Mouse (Mus musculus): Measurements from ENCODE around the gene Rangrf.
"Not testable (repeated sequence)": the region's sequence is repeated elsewhere in the genome, so short reads cannot be mapped to it uniquely, and the experiment has no call there.

The Rangrf gene

DNA sequence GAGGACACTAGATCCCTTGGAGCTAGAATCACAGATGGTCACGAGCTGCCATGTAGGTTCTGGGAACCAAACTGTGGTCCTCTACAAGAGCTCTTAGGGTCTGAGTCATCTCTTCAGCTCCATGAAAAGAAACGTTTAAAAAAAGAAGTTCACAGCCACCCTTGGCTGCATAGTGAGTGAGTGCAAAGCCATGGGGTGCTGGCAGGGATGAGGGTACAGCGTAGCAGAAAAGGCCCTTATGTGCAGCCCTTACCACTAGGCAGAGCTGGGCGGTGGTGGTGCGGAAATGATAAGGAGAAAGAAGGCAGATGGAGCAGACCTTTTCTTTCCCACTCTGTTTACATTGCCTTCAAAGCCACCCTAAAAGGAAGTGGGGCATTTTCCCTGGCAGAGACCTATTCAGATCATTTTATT is 4.3 kb upstream of the Rangrf start:
- in situ Hi-C loops (cut with MboI, MseI): no loop called here

DNA sequence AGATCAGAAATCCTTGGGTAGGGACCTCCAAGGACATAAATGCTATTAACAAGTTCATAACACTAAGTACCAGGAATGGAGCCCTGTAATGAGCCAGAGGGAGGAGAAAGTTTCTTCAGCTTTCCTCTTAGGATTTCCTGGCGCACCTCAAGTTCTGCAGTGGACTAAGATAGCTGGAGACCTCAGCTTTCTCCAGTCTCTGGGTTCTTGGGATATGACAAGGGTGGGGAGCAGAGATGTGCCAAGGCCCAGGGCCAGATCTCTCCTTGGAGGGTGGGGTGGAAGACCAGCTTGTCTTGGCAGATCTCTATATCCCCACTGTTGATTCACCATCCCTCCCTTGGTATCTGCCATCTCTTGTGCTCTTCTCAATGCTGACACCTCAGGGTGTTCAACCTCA is 616 bp upstream of the Rangrf start:
- in situ Hi-C loops (cut with MboI, MseI): no loop called here

DNA sequence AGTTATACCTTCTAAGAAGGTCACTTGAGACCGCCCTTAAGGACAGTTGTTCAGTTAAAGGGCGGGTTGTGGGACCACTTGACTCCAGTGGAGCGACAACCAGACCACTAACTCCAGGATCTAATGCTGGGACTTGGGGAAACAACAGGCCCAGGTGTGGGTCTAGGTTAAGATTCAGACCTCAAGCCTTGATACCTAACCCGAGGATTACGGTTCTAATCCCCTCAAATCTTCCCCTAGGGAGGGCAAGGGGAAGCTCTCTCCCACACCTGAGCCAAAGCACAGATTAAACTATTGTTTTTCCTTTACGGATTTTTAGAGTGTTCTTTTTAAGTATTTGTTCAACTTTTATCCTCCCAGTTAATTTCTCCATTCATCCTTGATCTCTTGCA is 930 bp downstream of the Rangrf start:
- in situ Hi-C loops (cut with MboI, MseI): no loop called here

DNA sequence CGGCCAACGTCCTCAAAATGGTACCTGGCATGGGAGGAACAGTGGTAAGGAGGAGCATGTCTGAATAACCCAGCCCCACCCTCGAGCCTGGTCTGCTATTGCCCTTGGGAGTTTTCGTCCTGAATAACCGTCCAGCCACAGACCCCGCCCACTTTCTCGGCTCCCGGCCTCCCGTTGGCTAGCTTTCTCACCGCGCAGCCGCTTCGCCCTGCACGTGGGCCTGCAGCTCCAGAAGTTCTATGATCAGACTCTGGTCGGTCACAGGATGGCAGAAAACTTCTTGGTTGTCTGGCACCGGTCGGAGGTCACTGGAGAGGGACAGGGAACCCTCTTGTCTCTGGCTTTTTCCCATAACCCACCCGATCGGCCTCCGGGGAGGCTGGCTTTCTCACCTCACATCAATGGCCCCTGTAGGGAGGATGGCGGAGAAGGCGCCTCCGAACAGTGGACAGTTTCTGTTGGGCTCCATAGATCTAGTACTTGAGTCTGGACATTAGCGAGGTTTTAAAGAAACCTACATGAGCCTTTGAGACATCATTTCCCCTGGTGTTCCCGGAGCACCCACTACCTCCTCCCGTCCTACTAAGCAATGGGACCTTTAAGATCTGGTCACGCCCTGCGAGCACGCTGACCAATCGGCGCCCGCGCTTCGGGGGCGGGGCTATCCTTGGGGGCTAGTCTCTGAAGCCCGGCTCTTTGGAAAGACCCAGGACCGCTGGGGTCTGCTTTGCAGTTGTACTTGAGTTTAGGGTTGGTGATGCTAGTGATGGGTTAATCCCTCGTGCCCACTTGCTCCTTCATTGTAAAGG is 1.5 kb downstream of the Rangrf start:
- in situ Hi-C loops (cut with MboI, MseI): not testable (repeated sequence)

DNA sequence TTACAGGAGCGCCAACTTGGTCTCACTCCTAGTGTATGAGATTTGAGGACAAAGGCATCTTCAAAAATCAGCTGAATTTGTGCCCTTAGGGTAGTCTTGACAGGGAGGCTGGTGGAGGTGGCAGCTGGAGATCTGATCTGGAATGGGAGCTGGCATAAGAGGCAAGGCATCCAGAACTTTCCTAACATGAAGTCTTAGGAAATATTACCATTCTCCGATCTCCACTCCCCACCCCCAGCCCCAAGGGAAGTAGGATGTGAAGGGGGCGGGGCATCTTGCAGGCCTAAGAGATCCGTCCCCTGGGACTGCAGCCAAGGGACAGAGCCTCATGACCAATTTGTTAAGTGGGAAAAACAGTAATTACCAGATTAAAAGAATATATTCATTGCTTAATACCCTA is 4.8 kb downstream of the Rangrf start:
- in situ Hi-C loops (cut with MboI, MseI): no loop called here

DNA sequence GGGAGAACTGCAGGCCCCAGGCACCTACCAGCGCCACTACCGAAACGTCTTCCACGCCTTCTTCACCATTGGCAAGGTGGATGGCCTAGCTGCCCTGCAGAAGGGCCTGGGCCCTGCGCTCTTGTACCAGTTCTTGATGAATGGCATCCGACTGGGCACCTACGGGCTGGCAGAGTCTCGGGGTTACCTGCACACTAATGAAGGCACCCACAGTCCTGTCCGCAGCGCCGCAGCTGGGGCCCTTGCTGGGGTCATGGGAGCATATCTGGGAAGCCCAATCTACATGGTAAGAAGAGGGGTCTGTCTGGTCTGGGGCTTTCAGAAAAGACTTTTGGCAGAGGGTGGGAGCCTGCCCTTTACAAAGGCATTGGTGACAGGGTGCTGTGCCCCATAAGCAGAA is 6.2 kb downstream of the Rangrf start:
- in situ Hi-C loops (cut with MboI, MseI): no loop called here

DNA sequence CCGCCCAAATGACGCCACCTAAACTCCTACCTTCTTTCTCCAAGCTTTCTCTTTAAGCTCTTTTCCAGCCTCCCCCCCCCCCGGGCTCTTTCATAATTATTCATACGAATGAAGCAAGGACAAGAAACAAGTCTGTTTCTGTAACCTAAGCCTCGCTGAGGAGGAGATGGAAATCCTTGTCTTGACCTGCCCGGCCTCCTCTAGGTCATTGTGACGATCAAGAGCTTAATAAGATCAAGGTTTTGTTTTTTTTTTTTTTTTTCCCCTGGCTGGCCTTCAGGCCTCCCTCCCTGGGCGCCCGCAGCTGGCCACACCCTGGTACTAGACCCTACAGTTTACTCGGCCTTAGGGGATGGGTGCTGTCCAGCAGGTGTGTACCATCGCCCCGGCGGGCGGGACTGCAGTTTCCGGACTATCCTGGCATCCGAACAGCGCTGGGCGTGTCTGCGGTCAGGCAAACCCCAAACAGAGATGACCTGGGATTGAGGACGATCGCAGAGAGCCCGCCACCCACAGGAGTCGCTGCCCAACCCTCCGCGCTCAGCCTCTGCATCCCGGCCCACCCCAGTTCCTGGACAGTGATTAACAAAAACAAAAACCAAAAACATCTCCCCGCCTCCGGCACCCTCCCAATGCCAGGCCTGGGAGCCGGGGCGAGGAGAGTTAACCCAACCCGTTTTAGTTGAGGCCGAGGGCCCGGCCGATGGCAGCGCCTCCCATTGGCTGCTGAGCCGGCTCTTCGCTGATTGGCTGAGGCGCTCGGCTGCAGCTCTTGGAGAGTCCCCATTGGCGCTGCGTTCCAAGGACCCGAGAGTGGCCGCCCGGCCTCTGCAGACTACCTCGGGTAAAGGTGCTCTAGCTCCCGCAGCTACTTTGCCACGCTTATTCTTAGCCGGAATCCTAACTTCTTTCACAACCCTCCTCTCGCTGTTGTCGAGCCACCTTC is 7.4 kb downstream of the Rangrf start, which contains the start of gene Slc25a35:
Slc25a35 (plus strand) TSS at position 795 of the 946 bp plus-strand sequence.
- in situ Hi-C loops (cut with MboI, MseI): no loop called here

DNA sequence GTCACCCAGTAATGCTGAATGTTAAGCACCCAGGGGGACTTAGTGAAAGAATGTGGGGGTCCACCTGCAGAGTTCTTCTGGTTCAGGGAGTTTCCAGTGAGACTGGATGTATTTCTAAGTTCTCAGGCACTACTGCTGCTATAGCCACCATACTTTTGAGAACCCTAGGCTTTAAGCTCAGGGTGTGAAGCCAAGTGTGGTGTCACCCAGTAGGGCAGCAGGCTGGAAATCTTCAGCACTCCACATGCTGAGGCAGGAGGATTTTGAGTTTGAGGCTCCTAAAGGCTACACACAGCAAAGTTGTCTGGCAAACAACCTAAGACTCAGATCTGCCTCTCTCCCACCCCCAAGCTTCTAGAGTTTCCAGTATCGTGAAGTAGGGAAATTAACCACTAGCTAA is 8.4 kb downstream of the Rangrf start:
- in situ Hi-C loops (cut with MboI, MseI): no loop called here

DNA sequence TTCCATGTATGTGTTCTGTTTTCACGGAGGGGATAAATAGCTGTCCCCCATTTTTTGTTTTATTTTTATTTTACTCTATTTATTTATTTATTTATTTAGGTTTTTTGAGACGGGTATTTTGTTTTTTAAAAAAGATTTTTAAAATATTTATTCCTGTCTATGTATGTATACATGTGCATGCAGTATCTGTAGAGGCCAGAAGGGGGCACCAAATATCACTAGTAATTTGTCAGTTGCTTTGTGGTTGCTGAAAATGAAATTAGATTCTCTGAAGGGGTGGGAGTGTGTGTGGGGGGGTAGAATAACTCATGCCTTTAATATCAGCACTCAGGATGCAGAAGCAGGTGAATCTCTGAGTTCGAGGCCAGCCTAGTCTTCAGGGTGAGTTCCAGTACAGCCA is 9.1 kb downstream of the Rangrf start:
- in situ Hi-C loops (cut with MboI, MseI): no loop called here

DNA sequence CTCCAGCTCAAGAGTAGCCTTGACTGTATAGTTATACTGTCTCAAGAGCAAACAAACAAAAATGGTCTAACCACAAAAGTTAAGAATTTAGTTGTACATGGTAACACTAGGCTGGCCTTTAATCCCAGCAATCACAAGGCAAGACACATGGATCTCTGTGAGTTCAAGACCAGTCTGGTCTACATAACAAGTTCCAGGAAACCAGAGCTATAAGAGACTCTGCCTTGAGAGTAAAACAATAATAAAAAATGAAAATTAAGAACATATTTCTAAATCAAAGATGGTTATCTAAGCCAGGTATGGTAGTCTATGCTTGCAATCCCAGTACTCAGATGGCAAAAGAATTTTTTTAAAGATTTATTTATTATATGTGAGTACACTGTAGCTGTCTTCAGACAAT is 9.9 kb downstream of the Rangrf start:
- in situ Hi-C loops (cut with MboI, MseI): no loop called here

DNA sequence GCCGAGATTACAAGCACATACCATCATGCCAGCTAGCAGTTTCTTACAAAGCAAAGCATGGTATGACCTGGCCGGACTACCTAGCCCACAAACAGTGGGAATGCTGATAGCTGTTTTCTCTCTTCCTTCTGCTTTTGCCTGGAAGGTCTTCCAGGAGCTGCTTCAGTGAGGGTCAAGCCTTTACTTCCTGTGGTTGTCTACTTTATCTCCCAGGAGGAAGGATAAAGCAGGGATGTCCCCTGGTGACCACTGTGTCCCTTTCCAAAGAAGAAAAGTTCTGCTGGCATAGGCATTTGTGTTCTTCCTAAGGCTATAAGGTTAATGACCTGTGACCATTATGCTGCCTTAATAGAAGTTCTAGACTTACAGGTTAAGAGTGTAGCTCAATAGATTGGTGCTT is 11.6 kb downstream of the Rangrf start:
- in situ Hi-C loops (cut with MboI, MseI): no loop called here

DNA sequence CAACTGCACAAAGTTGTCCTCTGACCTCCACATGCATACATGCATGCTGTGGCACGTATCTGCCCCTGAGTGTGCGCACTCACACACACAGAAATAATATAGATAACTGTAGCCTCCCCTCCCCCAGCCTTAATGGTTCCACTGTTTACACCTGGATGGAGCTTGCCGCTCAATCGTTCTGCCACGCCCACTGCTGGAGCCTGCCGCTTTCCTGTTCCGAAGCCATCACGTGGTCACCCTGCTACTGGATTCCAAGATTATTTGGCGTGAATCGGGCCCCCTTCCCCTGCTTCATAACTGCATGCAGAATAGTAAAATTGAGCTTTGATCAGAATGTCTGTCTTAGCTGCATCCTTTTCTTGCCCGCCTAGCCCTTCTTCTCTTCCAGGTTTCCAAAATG is 12.8 kb downstream of the Rangrf start:
- in situ Hi-C loops (cut with MboI, MseI): not testable (repeated sequence)

DNA sequence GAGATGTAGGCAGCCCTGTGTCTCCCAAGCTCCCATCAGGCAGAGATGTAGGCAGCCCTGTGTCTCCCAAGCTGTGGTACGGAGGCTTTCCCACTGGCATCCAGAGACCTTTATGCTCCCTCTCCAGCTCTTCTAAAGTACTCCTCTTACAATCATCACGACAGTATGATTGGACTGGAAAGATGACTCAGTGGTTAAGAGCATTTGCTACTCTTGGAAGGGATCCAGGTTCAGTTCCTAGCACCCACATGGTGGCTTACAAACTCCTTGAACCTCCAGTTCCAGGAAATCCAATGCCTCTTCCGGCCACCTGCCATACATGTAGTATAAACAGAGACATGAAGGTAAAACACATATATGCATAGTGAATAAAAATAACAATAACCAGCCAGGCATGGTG is 13.4 kb downstream of the Rangrf start:
- in situ Hi-C loops (cut with MboI, MseI): no loop called here

DNA sequence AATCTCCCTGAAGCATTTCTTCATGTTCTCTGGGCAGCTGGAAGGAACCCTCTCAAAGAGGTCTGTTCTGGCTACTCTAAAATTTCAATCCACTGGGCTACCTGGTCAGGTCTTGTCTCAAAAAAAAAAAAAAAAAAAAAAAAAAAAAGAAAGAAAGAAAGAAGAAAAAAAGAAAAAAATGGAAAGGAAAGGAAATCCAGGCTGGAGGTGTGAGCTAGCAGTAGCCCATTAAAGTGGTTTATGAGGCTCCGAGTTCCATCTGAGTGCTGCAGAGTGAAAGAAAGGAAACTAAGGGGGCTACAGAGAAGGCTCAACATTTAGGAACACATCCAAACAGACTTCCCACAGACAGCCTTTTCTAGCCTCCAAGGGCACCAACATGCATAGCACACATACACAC is 17.0 kb downstream of the Rangrf start:
- in situ Hi-C loops (cut with MboI, MseI): no loop called here

DNA sequence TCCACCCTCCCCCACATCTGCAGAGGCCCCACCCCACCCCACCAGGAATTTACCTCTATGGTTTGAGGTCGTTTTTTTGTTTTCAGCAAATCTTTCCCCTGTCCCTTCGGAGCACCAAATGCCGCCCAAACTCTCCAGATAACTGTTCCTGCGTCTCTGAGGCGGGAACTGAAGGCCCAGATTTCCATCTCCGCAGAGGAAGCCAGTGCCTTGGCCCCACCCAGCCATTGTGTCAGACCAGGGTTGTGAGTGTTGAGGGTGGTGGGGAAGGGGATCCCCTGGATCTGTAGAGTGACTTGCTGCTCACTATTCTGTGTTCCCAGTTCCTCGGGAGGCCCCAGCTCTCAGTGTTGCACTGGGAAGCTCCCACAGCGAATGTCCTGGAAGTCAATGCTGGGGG is 17.7 kb downstream of the Rangrf start, which contains the start of gene Arhgef15:
Arhgef15 (minus strand) TSS at position 173 of the 400 bp plus-strand sequence.
- in situ Hi-C loops (cut with MboI, MseI): no loop called here

DNA sequence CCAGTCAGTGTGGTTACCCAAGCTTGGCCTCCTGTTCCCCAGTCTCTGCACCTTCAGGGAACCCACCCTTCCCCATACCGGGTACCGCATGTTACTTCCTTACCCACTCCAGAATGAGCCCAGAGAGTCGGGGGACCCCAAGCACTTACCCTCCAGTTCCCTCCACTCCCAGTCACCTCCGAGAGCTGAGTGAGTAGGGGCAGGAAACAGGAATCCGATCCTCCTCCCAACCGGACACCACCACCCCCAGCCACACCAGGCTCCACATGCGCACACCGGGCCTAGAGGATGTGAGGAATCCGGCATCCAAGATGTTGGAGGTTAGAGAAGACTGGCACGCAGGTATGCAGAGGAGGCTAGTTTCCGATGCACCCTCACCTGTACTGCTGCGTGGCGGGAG is 18.3 kb downstream of the Rangrf start:
- in situ Hi-C loops (cut with MboI, MseI): no loop called here

DNA sequence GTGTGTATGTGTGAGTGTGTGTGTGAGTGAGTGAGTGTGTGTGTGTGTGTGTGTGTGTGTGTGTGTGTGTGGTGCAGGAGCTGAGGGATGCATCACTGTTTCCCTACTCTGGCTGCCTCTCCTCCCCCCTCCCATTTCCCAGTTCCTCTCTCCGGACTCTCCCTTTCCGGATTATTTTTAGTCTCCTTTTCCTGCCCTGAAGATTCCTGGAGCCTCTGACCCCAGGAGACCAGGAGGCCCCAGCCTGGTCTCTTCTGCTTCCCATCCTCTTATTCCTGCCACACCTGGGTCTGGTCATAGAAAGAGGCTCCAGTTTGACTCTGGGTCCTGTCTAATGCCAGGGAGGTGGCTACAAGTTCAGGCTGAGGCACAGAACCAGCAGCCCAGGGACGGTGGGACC is 18.9 kb downstream of the Rangrf start:
- in situ Hi-C loops (cut with MboI, MseI): no loop called here

DNA sequence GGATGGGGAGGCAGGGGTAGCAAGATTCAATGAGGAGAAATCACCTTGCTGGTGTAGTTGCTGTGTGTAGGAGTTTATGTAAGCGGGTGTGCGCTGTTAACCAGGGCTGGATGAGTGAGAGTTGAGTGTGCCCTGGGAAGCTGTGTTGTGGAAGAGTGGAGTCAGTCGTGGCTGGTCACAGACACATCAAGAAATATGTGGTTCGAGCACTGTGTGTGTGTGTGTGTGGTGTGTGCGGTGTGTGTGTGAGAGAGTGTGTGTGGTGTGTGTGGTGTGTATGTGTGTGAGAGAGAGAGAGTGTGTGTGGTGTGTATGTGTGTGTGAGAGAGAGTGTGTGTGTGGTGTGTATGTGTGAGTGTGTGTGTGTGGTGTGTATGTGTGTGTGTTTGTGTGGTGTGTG is 19.5 kb downstream of the Rangrf start:
- in situ Hi-C loops (cut with MboI, MseI): no loop called here

DNA sequence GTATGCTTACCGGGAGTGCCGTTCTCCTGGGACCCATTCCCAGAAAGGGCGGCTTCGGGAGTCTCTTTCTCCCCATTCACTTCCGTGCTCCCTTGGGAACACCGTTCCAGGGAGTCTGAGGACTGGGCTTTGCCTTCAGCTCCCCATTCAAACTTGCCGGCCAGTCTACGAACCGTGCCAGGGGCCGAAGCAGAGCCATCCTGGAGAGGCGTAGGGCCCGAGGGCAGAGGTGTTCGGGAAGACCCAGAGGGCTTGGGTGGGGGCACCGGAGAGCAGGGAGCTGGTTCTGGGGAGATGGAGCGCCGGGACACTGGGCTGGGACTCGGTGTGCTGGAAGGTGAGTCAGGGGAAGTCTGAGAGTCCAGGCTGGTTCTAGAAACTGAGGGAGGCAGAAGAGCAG is 20.6 kb downstream of the Rangrf start:
- in situ Hi-C loops (cut with MboI, MseI): no loop called here

DNA sequence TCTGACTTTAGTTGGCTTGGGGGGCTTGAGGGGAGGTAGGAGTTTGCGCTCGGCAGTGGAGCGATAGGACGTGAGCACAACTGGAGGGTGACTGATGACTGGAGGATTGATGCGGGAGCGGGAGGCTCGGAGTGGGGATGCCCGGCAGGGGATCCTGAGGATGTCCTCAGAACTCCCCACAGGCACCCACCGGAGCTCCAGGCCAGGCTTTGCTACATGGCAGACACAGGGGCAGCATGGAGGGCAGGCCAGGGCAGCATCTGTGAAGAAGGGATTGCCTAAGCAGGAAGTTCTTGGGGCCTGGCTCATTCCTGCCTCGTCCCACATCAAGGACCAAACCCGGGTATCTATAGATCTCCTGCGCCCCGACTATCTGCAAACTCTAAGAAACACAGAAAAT is 21.1 kb downstream of the Rangrf start:
- in situ Hi-C loops (cut with MboI, MseI): no loop called here

DNA sequence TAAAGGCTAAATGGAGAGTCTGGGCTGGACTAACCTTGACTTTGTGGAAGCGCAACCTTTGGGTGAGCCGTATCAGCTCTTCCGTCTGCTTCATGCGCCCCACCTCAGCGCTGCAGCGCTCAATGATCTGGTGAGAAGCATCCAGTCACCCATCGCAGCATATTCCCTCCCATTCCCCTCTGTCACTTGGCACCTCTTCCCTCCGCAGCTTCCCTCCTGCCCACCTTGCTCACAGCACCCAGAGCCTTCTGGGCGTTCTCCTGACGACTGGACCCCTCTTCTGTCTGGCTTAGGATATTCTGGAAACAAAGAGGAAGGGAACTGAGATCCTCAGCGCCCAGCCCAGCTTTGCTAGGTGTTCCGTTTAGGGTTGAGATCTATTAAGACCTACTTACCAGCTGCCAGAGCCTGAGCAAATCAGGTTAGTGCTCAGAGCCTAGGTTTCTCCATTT is 27.4 kb downstream of the Rangrf start:
- in situ Hi-C loops (cut with MboI, MseI): no loop called here

DNA sequence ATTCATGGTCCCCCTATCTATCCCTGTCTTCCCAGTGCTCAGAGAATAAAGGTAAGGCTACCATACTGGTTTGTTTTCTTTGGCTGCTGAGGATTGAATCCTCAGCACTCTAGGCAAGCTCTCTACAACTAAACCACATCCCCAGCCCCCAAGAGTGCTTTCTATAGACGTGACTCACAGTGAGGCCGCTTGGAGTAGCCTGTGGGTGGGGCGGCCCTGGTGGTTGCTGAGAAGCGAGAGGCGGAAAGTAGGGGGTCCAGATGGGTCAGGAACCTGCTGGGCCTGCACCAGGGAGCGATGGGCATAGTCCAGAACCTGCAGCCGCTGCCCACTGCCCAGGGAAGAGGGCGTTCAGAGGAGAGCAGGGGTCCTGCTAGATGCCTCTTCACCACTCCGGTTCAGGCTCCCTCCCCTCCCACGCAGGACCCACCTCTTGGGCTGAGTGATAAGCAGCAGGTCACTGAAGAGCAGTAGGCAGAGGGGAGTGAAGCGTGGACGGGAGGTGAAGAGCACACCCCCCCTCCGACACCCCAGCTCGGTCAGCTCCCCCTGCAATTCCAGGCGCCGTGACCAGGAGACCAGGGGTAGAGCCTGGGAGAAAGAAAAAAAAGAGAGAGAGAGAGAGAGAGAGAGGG is 28.1 kb downstream of the Rangrf start:
- in situ Hi-C loops (cut with MboI, MseI): no loop called here
